Mouse (Mus musculus): Measurements from ENCODE around the gene Cd247.

GRCm38 (mm10) chr1:165828615-165829014, 40.1 kb downstream of the Cd247 start:
- no peak for TF ChIP-seq POLR2A (IDR thresholded peaks at IDR 0.05; ENCODE audit: control insufficient read depth, low read depth, low read length)
- no peak for TF ChIP-seq CTCF (IDR thresholded peaks at IDR 0.05; ENCODE audit: control insufficient read depth, insufficient read depth, insufficient replicate concordance, low read depth, low read length)
